Mouse (Mus musculus): ENCODE results near the gene Ptpn12. TPM values are rescaled to one million over a fixed set of nuclear protein-coding genes. Genes with fewer than 3 reads are reported as not detected.

The Ptpn12 gene
- polyA plus RNA-seq, 1 experiment = 48.5 TPM

DNA sequence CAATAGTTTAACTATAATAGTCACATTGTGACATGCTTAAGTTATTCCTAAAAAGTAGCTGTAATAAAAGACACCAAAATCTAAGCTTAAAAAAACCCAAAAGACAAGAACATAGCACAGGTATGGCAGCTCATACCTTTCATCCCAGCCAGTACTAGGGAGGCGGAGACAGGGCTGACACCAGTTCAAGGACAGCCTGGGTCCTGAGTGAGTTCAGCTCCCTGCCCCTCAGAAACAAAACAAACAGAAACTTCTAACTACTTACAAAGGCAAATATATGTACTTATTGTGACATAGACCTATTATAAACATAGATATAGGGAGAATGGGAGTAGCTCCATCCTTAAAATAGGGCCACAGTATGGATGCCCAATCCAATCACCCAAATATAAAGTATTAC, 3.2 kb downstream of the Ptpn12 start:
- no peak for DNase-seq
- no peak overlapping the region for H3K4me3 ChIP-seq (replicated peaks; ENCODE audit: insufficient read depth, low read depth, low read length)
- peaks cover 5% of the 10 kb centered on the region for H3K4me1 ChIP-seq (ENCODE audit: control insufficient read depth, insufficient read depth, low read length)
- no peaks in the 10 kb centered on the region for H3K27me3 ChIP-seq (ENCODE audit: control insufficient read depth, insufficient read depth, low read length)
- H3K27ac ChIP-seq (ENCODE audit: insufficient read depth, low read length) = no peak overlapping the region
- TF ChIP-seq CTCF (IDR thresholded peaks at IDR 0.05; ENCODE audit: borderline replicate concordance, insufficient read depth, low read depth, low read length) (no peak), POLR2A (IDR thresholded peaks at IDR 0.05; ENCODE audit: borderline replicate concordance, insufficient read depth, low read length) (no peak)
- WGBS = 100% methylated on average over 1 of the region's 1 CpGs

DNA sequence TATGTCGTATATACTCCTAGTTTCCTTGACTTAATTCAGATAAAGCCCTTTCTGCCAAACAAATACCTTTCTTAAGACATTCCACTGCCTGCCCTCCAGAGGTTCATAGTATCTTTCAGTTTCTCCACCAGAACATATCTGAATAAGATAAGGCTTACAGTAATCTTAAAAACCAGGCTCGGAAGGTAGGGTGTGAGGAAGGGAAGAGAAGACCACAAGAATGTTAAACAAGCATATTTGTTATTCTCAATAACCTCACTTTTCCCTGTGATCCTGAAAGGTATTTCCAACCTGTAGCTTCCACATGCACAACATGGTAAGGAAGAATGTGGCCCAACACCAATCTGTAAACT, 5.0 kb downstream of the Ptpn12 start:
- no peak for DNase-seq
- WGBS = 81% methylated on average over 2 of the region's 2 CpGs
- Histone ChIP-seq H3K4me1 (ENCODE audit: control insufficient read depth, insufficient read depth, low read length) (peaks cover 5% of the 10 kb centered on the region), H3K27ac (ENCODE audit: insufficient read depth, low read length) (no peak overlapping the region), H3K27me3 (ENCODE audit: control insufficient read depth, insufficient read depth, low read length) (no peaks in the 10 kb centered on the region), H3K4me3 (replicated peaks; ENCODE audit: insufficient read depth, low read depth, low read length) (no peak overlapping the region)
- TF ChIP-seq POLR2A (IDR thresholded peaks at IDR 0.05; ENCODE audit: borderline replicate concordance, insufficient read depth, low read length) (no peak), CTCF (IDR thresholded peaks at IDR 0.05; ENCODE audit: borderline replicate concordance, insufficient read depth, low read depth, low read length) (no peak)

GRCm38 (mm10) chr5:21050061-21050769, 5.5 kb downstream of the Ptpn12 start:
- Histone ChIP-seq H3K4me1 (ENCODE audit: control insufficient read depth, insufficient read depth, low read length) (peaks cover 5% of the 10 kb centered on the region), H3K27me3 (ENCODE audit: control insufficient read depth, insufficient read depth, low read length) (no peaks in the 10 kb centered on the region), H3K4me3 (replicated peaks; ENCODE audit: insufficient read depth, low read depth, low read length) (no peak overlapping the region), H3K27ac (ENCODE audit: insufficient read depth, low read length) (no peak overlapping the region)
- no peak for DNase-seq
- no peak for TF ChIP-seq CTCF (IDR thresholded peaks at IDR 0.05; ENCODE audit: borderline replicate concordance, insufficient read depth, low read depth, low read length)
- no peak for TF ChIP-seq POLR2A (IDR thresholded peaks at IDR 0.05; ENCODE audit: borderline replicate concordance, insufficient read depth, low read length)
- WGBS = 75% methylated on average over 6 of the region's 6 CpGs

GRCm38 (mm10) chr5:21049006-21049405, 6.7 kb downstream of the Ptpn12 start:
- DNase-seq = peak in 1 of 2 experiments; percentile 43
- Histone ChIP-seq H3K4me3 (replicated peaks; ENCODE audit: insufficient read depth, low read depth, low read length) (no peak overlapping the region), H3K27me3 (ENCODE audit: control insufficient read depth, insufficient read depth, low read length) (no peaks in the 10 kb centered on the region), H3K4me1 (ENCODE audit: control insufficient read depth, insufficient read depth, low read length) (peaks cover 5% of the 10 kb centered on the region), H3K27ac (ENCODE audit: insufficient read depth, low read length) (no peak overlapping the region)
- no peak for TF ChIP-seq CTCF (IDR thresholded peaks at IDR 0.05; ENCODE audit: borderline replicate concordance, insufficient read depth, low read depth, low read length)
- no peak for TF ChIP-seq POLR2A (IDR thresholded peaks at IDR 0.05; ENCODE audit: borderline replicate concordance, insufficient read depth, low read length)
- 38% methylated on average over 4 of the region's 4 CpGs for WGBS

DNA sequence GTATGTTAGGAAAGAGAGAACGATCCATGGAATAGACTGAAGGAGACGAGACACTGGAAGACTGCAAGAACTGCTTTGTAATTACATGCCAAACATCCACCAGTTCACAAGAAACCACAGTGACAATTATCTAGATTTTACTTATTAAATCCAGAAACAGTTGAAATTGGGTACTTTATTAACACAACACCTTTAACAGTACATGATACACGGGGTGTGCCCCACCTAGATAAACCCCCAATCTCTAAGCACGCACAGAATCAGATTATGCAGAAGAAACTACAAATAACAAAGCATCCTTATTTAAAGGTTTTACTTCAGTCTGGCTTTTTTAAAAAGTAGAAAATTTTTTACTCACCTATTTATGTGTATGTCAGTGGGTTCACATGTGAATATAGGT, 8.6 kb downstream of the Ptpn12 start:
- peaks cover 2% of the 10 kb centered on the region; the same call in 1 of the 2 replicates for H3K4me1 ChIP-seq (ENCODE audit: control insufficient read depth, insufficient read depth, low read length)
- no peaks in the 10 kb centered on the region for H3K27me3 ChIP-seq (ENCODE audit: control insufficient read depth, insufficient read depth, low read length)
- WGBS = 86% methylated on average over 4 of the region's 4 CpGs
- DNase-seq = no peak
- no peak overlapping the region for H3K4me3 ChIP-seq (replicated peaks; ENCODE audit: insufficient read depth, low read depth, low read length)
- no peak overlapping the region for H3K27ac ChIP-seq (ENCODE audit: insufficient read depth, low read length)
- TF ChIP-seq POLR2A (IDR thresholded peaks at IDR 0.05; ENCODE audit: borderline replicate concordance, insufficient read depth, low read length) = no peak
- TF ChIP-seq CTCF (IDR thresholded peaks at IDR 0.05; ENCODE audit: borderline replicate concordance, insufficient read depth, low read depth, low read length) = no peak

DNA sequence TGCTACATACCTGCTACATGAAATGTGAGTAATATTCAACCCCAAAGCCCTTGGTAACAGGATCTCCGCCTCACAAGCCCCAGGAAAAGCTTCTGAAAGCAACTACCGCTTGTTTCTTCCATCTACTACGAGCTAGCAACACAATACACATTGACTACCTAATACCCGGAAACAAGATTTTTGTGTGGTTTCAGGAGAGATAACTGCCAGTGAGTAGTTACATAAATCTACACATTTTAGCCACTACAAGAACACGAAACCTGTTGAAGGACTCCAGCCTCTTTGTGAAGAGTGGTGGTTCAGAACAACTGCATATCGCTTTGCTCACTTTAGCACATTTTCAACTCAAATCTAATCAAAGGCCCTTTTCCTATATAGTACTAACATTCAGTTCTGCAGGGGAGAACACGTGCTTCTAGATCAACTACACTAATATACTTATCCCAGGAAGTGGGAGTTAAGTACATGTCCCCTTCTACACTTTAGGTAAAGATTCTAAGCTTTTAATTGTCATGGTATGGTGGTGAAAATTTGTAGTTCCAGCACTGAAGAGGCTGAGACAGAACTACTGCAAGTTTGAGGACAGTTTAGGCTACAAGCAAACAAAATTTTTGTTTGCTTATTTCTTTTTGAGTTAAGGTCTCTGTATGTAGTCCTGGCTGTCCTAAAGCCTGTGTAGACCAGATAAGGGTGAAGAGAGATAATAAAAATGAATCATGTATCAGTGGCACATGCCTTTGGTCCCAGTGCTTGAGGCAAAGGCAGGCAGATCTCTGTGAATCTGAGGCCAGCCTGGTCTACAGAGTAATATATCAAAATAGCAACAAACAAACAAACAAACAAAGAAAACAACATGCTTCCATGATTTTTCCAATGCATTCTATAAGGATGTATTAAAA, 9.3 kb downstream of the Ptpn12 start:
- H3K4me3 ChIP-seq (replicated peaks; ENCODE audit: insufficient read depth, low read depth, low read length) = no peak overlapping the region
- 93% methylated on average over 7 of the region's 7 CpGs for WGBS
- no peak for DNase-seq

GRCm38 (mm10) chr5:21045462-21045861, 10.2 kb downstream of the Ptpn12 start:
- Histone ChIP-seq H3K27ac (ENCODE audit: insufficient read depth, low read length) (no peak overlapping the region), H3K4me1 (ENCODE audit: control insufficient read depth, insufficient read depth, low read length) (peaks cover 2% of the 10 kb centered on the region; the same call in 1 of the 2 replicates), H3K27me3 (ENCODE audit: control insufficient read depth, insufficient read depth, low read length) (no peaks in the 10 kb centered on the region), H3K4me3 (replicated peaks; ENCODE audit: insufficient read depth, low read depth, low read length) (no peak overlapping the region)
- TF ChIP-seq POLR2A (IDR thresholded peaks at IDR 0.05; ENCODE audit: borderline replicate concordance, insufficient read depth, low read length) (no peak), CTCF (IDR thresholded peaks at IDR 0.05; ENCODE audit: borderline replicate concordance, insufficient read depth, low read depth, low read length) (no peak)
- 92% methylated on average over 2 of the region's 2 CpGs for WGBS
- DNase-seq = no peak

More for the DNA sequence above, 9.3 kb downstream of the Ptpn12 start:
- TF ChIP-seq POLR2A (IDR thresholded peaks at IDR 0.05; ENCODE audit: borderline replicate concordance, insufficient read depth, low read length) (no peak), CTCF (IDR thresholded peaks at IDR 0.05; ENCODE audit: borderline replicate concordance, insufficient read depth, low read depth, low read length) (no peak)
- Histone ChIP-seq H3K4me1 (ENCODE audit: control insufficient read depth, insufficient read depth, low read length) (peaks cover 2% of the 10 kb centered on the region; the same call in 1 of the 2 replicates), H3K27ac (ENCODE audit: insufficient read depth, low read length) (no peak overlapping the region), H3K27me3 (ENCODE audit: control insufficient read depth, insufficient read depth, low read length) (no peaks in the 10 kb centered on the region)

Measured in cerebellum, adult 2 months (tissue).